Mouse (Mus musculus) 3T3-L1 (cell line): ENCODE data around the gene Ankrd55.

Experiments used
- DNase-seq: peaks from one replicate; pipeline ENCODE4 v3.0.0-alpha.2; 2015; ENCODE audit warnings: low read depth, low spot score

The Ankrd55 gene

DNA sequence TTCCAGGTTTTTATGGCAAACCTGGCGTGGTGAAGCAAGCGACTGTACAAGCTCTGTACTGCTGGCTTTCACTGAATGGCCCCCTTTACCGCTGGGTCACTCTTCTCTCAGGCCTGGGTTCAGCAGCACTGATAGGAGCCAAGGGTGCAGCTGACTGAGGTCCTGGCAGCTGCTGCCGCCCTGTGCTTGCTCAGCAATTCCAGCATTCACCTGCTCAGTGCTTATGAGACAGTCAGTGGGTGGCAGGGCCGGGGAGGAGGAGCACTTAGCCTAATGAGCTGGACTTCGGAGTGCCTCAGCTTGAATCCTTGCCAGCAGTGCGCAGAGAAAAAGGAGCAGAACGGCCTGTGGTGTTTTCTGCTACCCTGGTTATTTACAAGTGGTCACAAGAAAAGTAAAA is 87.5 kb downstream of the Ankrd55 start:
- DNase-seq: no peak

DNA sequence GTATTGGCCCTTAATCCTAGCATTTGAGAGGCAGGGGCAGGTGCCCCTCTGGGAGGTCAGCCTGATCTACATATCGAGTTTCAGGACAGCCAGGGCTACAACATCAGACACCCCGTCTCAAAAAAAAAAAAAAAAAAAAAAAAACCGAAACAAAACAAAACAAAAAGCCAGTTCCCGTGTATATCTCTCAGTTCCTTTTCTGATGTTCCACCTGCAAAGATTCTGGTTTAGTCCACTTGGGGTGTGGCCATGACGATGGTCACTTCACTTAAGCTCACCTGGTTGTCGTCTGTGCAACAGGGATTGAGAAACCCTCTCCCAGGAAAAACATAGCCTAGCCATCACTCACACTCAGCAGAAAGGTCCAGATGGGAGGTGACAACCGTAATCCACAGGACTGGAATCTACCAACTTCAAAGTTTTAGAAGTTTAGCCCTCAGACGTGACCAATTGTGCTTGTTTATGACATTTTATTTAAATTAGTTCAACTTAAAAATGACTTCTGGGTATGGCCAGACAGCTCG is 90.6 kb downstream of the Ankrd55 start:
- DNase-seq: no peak

DNA sequence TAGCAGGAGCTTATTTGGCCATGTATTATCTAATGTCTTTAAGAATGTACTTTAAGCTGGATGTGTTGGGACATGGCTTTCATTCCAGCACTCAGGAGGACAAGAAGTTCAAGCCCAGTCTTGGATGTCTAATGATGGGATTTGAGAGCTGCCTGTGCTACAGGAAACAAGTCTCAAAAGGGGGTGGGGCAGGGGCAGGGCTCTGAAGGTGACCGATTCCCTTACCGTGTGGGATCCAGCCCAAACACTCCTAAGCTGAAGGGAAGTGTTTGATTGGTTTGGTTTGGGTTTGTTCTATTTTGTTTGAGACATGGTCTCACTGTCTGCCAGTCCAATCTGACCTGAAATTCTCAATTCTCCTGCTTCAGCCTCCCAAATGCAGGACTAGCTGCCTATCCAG is 93.2 kb downstream of the Ankrd55 start:
- DNase-seq: no peak

DNA sequence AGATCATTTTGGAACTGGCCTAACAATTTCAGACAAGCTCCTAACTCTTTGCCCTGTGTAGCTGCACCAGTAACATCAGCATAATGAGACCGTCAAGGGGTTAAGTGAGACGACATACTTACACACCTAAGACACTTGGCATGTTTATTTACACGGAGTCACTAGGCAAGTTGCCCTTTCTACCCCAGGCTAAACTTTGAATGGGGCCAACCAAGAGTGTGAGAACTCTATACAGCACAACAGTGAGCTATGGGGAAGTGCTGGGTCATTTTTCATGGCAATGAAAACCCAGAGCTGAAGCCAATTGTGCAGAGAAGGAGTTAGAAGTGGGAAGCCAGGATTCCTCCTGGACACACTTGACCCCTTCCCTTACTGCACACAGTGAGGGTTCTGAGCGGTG is 94.2 kb downstream of the Ankrd55 start:
- no peak for DNase-seq

DNA sequence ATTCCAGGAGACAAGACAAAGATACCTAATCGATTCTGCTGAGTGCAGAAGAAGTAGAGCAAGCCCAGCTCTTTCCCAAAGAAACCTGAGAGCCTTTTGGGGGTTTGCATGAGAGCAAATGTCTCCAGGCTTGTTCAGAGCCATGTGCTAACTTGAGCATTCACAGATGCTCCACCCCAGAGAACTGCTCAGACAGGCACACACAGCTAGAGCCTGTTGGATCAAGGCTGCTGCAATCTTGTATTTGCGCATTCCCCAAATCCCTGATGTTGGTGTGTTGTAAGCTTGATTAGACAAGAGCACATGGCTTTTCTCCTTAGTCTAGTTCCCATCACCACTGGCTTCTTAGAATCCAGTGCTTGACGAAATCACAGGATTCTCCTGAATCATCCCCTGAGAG is 94.7 kb downstream of the Ankrd55 start:
- DNase-seq: no peak

DNA sequence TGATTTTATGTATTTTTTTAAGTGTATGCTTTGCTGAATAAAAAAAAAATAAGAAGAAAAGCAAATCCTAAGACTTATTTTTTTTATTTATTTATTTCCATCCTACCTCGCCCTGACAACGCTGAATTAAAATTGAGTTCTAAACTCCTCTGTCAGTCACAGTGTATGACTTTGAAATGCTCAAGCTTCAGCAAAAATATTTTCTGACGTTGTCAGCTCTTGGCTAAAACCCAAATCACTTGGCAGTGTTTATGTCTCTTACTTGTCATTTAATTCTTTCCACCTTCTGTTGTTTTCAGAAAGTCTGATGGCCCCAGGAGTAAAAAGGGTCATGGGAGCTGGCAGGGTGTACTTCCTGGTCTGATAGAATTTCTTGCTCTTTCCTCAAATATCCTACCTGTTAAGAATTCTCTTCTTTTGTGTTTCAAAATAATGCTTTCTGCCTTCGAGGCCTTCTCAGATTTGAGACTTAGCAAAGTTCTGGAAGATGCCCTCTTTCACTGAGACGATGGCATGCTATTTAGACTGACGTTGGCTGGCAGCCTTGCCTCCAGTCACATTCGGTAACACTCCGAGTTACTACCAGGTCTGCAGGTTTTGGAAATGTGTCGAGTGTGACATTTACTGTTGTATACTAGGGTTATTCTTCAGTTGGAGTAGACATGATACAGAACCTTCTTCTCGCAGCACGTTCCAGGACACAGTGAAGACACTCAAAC is 95.8 kb downstream of the Ankrd55 start:
- peak; percentile 63 for DNase-seq

DNA sequence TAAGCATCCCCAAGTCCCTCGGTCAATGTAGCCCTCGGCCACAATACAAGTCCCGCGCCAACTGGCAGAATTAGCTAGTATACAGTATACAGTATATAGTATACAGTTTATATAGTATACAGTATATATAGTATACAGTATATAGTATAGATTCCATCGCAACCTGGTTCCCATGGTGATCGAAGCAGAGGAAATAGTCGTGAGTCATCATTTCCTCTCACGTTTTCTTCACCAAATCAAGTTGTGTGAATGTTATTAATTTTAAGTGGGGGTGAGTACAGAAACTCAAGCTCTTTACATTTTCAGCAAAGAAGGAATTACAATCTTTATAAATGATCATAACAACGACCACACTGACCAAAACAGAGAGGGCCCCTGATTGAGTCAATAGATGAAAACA is 96.8 kb downstream of the Ankrd55 start:
- no peak for DNase-seq

DNA sequence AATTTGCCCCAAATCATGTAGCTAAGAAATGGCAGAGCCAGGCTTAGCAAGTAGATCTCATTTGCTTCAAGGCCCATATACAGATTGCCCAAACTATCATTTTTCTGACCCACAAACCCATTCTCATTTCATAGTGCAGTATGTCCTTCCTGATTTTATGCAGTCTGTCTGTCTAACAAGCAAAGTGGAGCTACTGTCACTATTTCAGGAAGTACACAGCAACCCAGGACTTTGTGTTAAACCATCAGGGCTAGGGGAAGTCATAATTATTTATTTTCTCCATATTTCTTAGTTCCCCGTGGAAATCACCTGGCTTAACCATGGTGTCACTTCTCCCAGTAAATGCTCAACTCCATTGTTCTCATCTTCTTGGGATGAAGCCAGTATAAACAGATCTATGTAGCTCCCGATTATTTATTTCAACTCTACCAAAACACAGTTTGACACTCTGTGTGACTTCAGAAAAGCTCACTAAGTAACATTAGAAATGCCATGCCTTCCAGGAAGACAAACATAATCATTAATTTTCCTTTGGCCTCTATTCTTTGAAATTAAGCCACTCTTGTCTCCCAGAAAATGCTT is 98.3 kb downstream of the Ankrd55 start:
- DNase-seq: no peak

DNA sequence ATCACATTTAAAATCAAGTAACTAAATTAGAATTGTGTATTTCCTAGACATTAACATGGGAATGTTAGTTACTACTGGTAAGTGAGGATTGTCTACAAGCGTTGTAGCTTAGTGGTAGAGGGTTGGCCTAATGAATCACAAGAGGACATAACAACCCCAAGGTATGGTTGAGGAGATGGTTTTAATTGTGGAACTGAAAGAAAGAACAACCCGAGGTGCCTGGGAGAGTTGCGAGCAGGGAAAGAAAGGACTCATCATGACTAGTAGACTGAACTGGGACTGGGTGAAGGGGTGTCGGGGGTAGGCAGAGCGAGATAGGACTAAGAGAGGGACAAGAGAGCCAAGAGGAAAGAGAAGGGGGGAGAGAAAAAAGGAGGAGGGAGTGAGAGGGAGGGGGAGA is 99.0 kb downstream of the Ankrd55 start:
- DNase-seq: no peak

DNA sequence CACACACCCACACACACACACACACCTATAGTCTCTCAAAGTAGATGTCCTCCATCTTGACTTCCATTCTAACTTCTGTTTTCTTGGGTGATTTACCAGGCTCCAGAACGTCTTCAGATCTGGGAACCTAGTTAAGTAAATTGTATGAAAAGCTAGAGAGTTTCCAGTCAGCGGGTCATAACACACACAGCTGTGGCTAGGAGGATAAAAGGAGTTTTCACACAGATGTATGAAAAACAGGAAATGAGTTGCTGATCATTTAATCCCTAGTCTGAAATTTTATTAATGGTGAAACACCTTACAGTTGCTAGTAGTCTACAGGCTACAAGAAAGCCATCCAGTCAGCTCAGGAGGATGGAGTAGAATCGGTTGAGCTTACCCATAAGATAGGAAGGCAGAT is 99.9 kb downstream of the Ankrd55 start:
- DNase-seq: no peak

DNA sequence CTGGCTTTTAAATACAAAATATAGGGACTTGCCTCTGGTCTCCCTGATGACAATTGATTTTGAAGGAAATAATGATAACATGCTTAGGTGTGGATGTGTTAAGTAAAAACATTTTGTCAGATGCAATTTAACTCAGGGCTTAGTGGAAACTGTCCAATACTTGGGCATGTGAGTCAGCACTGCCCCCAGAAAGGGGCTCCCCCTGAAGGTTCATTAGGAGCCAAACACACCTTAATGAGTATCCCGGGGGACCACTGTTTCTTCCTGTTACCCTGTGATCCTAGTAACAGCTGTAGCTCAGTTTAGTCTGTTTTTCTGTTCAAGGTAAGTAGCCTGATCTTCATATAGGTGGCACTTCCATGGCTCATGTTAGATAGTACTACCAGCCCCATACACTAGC is 102.0 kb downstream of the Ankrd55 start:
- no peak for DNase-seq

DNA sequence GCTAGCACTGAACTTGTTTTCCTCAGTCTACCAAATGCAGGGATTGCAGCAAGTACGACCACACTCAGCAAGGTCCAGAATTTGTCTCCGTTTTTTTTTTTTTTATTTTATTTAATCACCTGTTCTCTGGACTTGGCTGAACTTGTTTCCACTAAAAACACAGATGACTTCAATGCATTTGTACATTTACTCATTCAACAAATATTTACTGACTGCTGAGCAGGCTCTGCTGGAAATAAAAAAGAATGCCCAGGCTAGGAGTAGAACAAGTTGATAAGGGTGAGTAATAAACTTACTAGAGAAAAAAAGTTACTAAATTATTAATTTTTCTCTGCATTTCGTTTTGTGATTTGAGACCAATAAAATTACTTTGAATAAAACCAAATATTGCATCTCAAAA is 103.1 kb downstream of the Ankrd55 start:
- DNase-seq: no peak

DNA sequence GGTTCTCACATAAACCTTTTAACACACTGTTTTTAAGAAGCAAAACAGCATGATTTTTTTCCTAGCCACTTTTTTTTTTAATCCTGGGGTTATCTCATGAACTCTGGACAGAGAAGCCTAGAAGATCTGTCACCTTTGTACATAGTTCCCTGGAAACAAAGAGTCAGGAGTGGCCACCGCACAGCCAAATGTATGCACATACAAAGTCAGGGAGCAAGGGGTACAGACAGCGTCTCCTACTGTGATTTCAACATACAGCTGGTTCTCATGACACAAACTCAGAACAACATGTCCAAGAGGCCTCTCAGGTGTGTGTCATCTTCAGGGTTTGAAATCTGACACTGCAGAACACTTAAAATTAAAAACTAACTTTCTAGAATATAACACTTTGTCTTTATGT is 105.1 kb downstream of the Ankrd55 start:
- no peak for DNase-seq

DNA sequence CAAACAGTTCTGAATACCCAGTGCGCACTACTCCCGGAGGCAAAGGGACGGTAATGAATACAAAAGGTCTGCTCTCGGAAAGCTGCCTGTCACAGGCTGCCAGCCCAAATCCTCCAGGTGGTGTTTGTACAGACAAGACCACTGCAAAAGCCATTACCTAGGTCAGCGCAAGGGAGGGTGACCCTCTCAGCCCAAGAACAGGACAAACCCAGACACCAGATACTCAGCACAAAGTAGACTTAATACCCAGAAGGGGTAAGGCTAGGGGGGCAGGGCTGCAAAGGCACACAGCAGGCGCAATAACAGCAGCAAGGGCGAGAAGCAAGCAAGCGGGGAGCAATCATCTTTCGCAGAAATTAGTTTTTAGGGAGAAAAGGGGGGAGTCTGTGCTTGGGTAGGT is 106.0 kb downstream of the Ankrd55 start:
- no peak for DNase-seq

DNA sequence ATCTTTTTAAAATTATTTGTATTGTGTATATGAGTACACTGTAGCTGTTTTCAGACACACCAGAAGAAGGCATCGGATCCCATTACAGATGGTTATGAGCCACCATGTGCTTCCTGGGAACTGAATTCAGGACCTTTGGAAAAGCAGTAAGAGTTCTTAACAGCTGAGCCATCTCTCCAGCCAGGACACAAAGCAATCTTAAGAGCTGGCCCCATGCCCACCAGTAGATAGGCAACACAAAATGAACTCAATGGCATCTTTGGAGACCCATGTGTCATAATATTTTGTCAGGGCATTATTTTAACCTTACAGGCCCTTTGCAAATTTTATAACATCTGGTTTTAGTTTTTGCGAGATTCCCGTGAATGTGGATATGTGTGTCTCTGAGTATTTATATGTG is 116.5 kb downstream of the Ankrd55 start:
- peak; percentile 26 for DNase-seq

DNA sequence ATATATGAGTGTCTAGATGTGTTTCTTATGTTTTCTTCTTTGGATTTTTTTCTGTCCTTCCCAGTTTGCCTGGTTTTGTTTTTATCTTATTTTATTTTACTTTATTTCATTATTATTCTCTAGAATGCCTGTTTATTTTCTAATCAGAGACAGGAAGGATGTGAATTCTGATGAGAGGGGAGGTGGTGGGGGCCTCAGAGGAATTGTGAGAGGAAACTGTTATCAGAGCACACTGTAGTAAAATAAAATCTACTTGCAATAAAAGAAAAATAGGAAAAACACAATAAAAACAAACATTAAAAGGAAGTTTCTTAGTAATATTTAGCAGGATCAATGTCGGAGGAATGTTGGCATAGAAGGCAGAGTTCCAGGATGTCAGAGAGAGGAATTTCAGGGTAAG is 116.9 kb downstream of the Ankrd55 start:
- DNase-seq: no peak

DNA sequence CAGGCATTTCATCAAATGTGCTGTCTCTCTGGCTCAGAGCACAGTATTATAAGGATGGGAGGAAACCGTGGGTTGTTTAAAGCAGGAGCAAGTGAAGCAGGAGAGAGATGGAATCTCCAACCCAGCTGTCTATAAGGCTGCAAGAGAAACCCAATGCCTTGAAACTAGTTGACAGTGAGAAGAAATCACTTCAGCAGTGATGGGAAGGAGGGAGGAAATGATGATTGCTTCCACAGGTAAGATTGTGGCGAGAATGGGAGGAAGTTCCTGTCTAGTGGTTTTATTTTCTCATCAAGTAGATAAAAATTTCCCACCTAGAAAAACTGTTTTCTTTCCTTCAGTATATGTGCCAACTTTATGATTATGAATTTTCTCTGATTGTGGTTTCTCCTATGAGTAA is 118.4 kb downstream of the Ankrd55 start:
- DNase-seq: no peak

DNA sequence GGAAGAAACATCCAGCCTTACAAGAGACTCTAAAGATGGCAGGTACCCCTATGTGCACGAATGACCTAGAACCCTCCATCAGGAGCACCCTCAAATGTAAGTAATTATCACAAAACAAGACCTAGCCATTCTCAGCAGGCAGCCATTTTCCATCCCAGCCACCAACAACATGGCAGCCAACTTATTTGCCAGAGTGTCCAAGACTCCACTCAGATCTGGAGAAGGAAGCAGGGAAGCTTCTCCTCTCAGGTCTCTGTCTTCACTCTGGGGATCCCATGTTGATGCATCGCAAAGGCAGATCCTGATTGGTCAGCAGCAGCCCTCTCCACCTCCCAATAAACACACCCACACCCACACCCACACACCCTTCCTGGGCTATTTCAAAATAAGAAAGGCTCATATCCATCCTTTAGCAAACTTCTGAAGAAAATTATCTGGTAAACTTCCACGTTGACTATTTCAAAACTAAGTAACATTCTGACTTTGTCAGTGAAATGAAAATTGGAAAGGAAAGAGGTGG is 119.0 kb downstream of the Ankrd55 start:
- DNase-seq: no peak

DNA sequence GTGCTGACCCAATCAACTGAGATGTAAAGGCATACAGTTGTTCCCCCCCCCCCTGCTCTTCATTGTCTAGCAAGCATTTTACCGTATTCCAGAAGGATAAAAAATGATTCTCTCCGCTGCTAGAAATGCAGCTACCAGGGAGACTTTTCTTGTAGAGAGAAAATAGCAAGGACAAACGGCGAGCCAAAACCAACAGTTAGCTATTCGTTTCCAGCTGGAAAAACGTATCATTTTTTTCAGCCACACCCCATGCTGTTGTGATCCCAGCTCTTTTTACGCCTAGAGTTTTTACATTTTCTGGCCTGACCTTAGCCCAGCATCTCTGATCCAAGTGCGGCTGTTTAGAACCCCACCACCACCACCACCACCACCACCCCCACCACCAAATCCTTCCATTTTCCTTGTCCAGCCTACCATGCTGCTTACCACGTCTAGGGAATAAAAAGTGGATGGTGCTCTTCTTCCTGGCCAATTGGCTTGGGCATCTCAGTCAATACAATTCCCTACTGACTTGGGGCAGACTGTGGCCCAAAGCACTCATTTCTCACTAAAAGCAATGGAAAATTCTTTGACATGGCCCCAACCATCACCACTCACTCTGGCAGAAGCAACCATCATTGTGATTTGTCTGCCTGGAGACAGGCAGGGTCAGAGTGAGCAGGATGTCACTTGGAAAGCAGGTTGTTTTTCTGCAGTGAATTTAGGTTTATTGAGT is 119.7 kb downstream of the Ankrd55 start:
- DNase-seq: no peak

DNA sequence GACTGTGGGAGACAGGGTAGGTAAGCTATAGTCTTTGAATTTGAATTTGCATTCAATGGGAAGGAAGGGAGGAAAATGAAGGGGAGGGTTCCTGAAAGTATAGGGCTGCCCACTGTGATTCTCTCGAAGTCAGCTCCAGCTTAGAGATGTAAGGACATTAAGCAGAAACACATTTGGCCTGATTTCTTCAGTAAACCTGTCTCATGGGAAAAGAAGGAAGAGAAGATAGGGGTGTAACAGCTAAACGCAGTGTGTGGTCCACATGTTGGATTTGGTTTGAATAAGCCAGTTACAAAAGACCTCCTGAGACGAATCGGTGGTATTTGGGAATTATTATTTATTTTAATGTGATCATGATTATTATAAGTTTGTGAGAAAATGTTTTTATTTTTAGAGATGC is 120.5 kb downstream of the Ankrd55 start:
- DNase-seq: no peak

DNA sequence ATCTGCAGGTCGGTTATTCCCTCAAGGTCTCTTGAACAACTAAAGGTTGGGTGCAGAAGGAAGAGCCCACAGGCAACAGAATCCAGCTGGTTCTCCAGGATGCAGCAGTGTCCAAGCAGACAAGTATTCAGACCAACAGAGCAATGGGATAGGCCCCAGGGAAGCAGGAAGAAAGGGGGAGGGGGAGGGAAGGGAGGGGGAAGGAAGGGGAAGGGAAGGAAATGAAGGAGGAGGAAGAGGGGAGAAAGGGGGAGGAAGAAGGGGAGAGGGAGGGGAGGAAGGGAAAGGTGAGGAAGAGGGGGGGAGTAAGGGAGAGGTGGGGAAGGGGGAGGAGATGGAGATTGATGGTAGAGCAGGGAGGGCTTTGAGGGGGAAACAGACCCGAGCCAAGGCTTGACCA is 121.1 kb downstream of the Ankrd55 start:
- DNase-seq: no peak

DNA sequence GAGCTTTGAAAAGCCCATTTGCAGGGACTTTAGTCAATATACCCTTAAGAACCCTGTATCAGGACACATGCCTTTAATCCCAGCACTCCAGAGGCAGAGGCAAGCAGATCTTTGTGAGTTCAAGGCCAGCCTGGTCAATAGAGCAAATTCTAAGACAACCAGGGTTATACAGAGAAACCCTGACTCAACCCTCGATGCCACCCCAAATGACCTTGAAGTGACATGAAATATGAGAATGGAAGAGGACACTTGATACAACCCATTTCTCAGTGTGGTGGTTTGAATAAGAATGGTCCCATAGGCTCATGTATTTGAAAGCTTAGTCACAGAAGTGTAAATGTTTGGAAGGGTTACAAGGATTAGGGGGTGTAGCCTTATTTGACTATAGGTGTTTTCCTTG is 121.6 kb downstream of the Ankrd55 start:
- no peak for DNase-seq

DNA sequence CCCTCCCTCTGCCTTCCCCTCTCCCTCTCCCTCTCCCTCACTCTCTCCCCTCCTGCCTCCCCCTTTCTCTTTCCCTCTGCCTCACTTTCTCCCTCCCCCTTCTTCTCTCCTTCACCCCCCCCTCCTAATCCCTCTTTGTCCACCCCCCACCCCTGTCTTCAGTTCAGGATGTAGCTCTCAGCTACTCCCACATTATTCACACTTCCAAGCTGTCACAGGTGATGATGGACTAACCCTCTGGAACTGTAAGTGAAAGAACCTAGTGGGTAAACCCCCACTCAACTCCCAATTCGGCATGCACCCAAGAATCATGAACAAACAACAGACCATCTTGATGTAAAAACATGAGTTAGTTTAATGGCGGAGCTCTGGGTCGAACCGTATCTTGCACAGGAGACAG is 122.2 kb downstream of the Ankrd55 start:
- DNase-seq: no peak
